Mouse (Mus musculus) left cerebral cortex, postnatal 4 days (tissue): ENCODE measurements around the gene Nkapd1. TPM values are rescaled to one million over a fixed set of nuclear protein-coding genes. Genes with fewer than 3 reads are reported as not detected.
A peak's percentile ranks its signal among the peaks of the same experiment; 100 is the strongest.

Experiments used
- DNase-seq: peaks from one replicate; pipeline ENCODE4 v3.0.0-alpha.2; 2022
- intact Hi-C: fragments of 180-260 bp; cut with DNase I; formaldehyde crosslinking; loops from one replicate; pipeline ENCODE4 v1.15.1; 2025
- total RNA-seq, 2 experiments: library from RNA; stranded (reverse); gene quantifications; 2 replicates each; pipeline ENCODE4 v1.2.3; 2021

Nkapd1 gene
- total RNA-seq, 2 experiments from 2014 or later = 30.6 to 31.1 TPM

DNA sequence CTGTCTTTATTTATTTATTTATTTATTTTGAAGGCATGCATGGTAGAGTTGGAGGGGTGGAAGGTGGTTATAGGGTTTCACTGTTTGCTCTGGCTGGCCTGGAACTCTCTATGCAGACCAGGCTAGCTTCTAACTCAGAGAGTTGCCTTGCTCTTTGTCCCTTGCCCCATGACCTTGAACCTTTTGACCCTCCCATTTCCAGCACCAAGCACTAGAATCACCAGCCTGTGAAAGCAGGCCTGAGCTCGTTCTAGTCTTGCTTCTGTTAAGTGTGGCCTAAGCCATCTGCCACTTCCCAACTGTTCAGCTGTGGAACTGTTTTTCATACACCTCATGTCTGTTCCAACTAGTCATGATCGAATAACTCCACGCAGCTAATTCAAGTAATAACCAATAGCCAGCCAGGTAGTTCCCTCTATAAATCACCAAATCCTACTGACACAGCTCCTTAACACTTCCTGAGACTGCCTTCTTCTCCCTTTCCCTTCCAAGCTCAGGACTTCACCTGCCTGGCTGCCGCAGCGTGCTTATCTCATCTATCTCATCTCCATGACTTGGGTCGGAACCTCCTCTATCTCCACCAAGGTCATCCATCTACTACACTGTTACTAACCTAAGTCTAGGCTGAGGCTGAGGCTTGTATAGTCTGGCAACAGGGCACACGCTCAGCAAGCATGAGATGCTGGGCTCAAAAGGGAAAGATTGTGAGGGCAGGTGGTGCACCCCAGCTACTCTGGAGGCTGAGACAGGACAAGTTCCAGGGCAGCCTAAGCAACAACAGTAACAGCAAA lies 15.0 kb downstream of the Nkapd1 start:
- no peak for DNase-seq
- intact Hi-C loops = no loop called here

DNA sequence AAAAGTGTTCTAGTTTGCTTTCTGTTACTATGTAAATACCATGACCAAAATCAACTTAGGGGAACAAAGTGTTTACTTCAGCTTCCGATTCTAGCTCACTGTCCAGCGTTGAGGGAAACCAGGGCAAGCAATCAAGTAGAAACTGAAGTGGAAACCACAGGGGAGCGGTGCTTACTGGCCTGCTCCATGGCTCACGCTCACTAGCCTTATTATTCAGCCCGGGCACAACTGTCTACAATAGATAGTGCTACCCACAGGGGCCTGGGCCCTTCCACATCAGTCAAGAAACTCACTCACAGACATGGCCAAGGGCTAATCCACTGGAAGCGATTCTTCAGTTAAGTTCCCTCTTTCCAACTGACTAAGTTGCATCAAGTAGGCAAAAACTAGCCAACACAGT lies 15.7 kb downstream of the Nkapd1 start:
- intact Hi-C loops = no loop called here
- no peak for DNase-seq

- no peak for DNase-seq
- intact Hi-C loops = no loop called here
Observed at GRCm38 (mm10) chr9:50596973-50597372, 20.3 kb downstream of the Nkapd1 start.

- intact Hi-C loops = no loop called here
- DNase-seq = no peak
Observed at GRCm38 (mm10) chr9:50594794-50595417, 22.4 kb downstream of the Nkapd1 start.

- intact Hi-C loops = no loop called here
- peak; percentile 27 for DNase-seq
Observed at GRCm38 (mm10) chr9:50593544-50593943, 23.7 kb downstream of the Nkapd1 start.

GRCm38 (mm10) chr9:50592955-50593354 lies 24.3 kb downstream of the Nkapd1 start:
- no peak for DNase-seq
- intact Hi-C loops = no loop called here

GRCm38 (mm10) chr9:50590856-50591518 lies 26.3 kb downstream of the Nkapd1 start:
- no peak for DNase-seq
- intact Hi-C loops = no loop called here

- intact Hi-C loops = no loop called here
- DNase-seq = no peak
Observed at GRCm38 (mm10) chr9:50586955-50587354, 30.3 kb downstream of the Nkapd1 start.

- intact Hi-C loops = no loop called here
- no peak for DNase-seq
Observed at GRCm38 (mm10) chr9:50585145-50585818, 32.0 kb downstream of the Nkapd1 start.

DNA sequence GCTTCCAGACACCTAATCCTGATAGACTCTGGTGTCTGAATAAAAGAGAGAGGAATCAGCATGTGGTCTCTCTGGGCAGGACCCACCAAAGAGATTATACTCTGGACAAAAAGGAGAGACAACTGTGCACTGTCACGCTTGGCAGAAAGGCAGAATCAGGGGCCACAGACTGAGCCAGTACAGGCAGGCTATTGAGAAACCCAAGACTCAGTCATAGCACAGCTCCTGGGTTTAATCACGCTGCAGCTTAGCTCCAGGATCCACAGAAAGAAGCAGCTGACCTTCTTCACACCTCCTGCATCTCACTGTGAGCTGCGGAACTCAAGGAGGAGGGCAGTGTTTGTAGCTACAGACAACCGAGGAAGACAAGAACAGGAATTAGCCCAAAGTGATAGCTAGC lies 36.9 kb downstream of the Nkapd1 start:
- no peak for DNase-seq
- intact Hi-C loops = no loop called here

DNA sequence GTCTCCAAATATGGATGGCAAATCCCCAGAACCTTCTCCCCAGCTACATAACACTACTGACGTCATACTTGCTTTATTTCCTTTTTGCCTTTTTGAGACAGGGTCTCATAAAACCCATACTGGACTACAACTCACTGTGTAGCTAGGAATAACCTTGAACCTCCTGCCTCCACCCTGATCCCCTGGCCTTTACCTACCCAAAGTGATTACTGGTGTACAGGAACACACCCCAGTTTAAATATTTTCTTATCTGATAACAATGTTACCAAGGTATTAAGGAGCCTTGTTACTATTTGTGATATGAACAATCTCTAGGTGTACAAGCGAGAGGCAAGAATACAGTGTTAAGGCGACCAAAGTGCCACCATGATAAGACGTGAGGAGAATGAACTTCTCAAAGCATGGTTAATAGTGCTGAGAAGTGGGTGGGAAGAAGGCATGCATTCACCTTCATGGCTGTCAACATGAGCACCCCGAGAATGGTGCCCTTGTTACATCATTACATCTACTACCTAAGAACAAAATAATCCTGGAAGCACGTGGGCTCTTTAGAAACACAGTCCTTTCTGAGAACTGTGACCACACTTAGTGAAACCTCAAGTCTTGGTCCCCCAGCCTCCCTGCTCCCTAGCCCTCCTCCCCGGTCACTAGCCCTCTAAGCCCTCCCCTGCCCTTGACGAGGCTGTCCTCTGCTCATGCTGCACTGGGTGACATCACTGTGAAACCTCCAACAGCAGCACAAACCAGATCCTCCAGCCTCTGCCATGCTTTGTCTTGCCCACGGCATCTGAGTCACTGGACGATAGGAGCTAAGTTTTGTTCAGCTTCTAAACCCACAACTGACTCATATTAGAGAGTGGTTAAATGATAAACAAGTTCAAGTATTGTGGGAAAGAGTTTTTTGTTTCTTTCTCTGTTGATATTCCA lies 47.4 kb downstream of the Nkapd1 start:
- intact Hi-C loops = no loop called here
- no peak for DNase-seq

GRCm38 (mm10) chr9:50567881-50568280 lies 49.4 kb downstream of the Nkapd1 start:
- intact Hi-C loops = no loop called here
- no peak for DNase-seq

GRCm38 (mm10) chr9:50567372-50567771 lies 49.9 kb downstream of the Nkapd1 start:
- DNase-seq = no peak
- intact Hi-C loops = no loop called here

GRCm38 (mm10) chr9:50565940-50566339 lies 51.3 kb downstream of the Nkapd1 start:
- no peak for DNase-seq
- intact Hi-C loops = no loop called here

DNA sequence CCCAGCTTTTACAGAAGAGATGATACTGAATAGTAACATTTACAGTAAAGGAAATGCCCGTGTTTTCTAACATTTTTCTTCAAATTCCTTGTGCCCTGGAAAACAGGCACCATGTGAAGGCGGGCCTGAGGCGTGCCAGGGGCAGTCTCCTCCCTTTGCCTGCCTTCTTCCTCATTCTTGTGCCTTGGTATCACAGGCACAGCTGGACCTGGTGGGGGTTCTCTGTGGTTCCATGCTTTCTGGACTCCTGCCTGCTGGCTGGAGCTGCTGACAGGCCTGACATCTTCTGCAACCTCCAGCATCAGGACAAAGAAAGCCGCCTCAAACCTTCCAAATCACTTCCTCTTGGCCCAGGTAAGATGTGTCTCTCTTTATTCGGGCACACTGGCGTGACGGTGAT lies 52.1 kb downstream of the Nkapd1 start:
- DNase-seq = peak; percentile 58
- intact Hi-C loops = no loop called here

- no peak for DNase-seq
- intact Hi-C loops = no loop called here
Observed at GRCm38 (mm10) chr9:50561918-50562360, 55.3 kb downstream of the Nkapd1 start.

- no peak for DNase-seq
Observed at GRCm38 (mm10) chr9:50561145-50561917, 55.9 kb downstream of the Nkapd1 start, which contains the start of gene Tex12. TSS of gene Tex12 (minus strand) at chr9:50561325.

More at GRCm38 (mm10) chr9:50561145-50561917, 55.9 kb downstream of the Nkapd1 start, which contains the start of gene Tex12:
- intact Hi-C loops = no loop called here
